Mouse (Mus musculus) cortical plate, adult 2 months (tissue): Measurements from ENCODE around the gene Zp1.

Experiments used
- CTCF ChIP-seq: fragments of 200-500 bp; IDR thresholded peaks from 2 replicates; pipeline ENCODE4 v1.5.1; 2011; ENCODE audit warnings: mild to moderate bottlenecking, control low read depth, low read length; ENCODE audit not compliant: insufficient read depth; ENCODE audit errors: extremely low read depth
- POLR2A ChIP-seq: fragments of 200-500 bp; IDR thresholded peaks from 2 replicates; pipeline ENCODE4 v1.6.1; 2011; ENCODE audit warnings: mild to moderate bottlenecking, low read length, control low read depth; ENCODE audit not compliant: insufficient read depth; ENCODE audit errors: extremely low read depth

DNA sequence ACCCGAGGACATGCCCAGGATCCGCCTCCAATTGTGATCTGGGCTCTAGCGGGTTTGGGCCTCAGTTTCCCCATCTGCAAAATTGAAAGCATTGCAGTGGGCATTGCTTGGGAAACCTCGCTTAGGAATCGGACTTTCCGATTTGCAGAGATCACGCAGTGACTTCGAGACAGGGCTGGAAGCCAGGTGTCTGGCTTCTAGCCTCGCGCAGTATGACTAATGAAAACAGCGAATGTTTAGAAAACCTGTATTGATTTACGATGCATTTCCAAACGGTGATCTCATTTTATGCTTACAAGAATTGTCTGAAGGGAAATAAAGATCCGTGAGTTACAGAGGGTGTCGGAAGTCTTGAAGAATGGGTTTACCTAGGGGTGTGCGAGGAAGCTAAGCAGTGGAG lies 24.7 kb downstream of the Zp1 start:
- TF ChIP-seq CTCF (no peak), POLR2A (no peak)
